Mouse (Mus musculus): ENCODE data around the gene Kctd14.
"Not testable (repeated sequence)": the region's sequence is repeated elsewhere in the genome, so short reads cannot be mapped to it uniquely, and the experiment has no call there.

DNA sequence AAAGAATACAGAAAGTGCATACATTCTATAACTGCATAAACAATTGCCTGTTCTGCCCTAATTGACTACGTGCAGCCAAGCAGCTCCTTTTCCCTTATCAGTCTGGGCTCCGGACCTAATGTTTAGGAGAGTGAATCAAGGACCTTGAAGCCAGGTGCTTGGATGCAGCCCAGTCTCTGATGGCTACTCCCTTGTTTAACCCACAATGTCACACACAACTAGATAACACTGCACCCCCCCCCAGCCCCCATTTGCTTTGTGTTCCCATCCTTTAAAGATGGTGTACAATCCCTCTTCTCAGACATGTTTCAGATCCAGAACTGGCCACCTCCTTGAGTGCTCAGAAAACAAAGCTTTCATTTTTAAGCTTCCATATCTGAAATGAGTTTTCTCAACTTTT lies at the start of gene Kctd14:
- TF ChIP-seq CTCF (IDR thresholded peaks at IDR 0.05; ENCODE audit: low read depth); EP300 (optimal IDR thresholded peaks at IDR 0.05): not testable (repeated sequence)
